Mouse (Mus musculus): ENCODE measurements around the gene Taar7b. TPM values are rescaled to one million over a fixed set of nuclear protein-coding genes. Genes with fewer than 3 reads are reported as not detected.

Gene Taar7b
- not detected for total RNA-seq (2021)

GRCm38 (mm10) chr10:23999639-24000038 is at the start of gene Taar7b:
Gene Taar7b, plus strand, starts transcription at chr10:23999939.
- DNase-seq (ENCODE audit: low spot score in 2 of 2) = no peak
- intact Hi-C loops (cut with DNase I) = no loop called here

DNA sequence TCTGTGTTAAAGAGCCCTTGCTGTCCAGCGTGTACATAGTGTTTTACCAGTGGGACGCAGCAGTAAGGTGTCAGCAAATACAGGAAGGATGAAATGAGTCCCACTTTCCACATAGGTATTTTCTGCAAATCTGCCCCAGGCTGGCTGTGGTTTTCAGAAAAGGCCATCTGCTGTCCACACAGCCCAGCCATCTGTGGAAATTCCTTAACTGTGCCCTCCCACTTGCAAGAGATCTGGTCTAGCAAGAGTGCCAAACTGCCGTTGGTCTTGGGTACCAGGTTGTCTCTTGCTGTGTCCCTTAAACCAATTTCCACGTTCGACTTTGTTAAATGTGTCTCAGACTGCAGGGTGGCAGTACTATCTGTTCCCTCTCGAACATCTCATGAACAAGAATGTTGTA is 48.0 kb upstream of the Taar7b start:
- intact Hi-C loops (cut with DNase I) = no loop called here
- no peak for DNase-seq (ENCODE audit: low spot score in 2 of 2)

DNA sequence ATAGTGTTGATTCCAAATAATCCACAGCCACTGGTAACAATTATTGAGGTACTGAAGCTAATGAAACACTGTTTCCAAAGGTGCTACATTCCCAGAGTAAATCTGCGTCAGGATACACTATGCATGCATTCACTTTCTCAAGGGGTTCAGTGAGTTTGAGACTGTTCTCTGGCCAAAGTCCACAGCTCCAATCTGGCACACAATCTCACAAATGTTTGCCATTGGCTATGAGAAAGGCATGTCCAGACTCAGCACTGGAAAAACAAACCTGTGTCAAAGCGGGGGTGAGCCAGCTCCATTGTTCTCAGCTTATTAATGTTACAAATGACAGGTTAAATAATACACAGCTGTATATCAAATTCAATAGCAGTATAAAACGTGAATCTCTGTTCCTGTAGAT is 40.7 kb upstream of the Taar7b start:
- intact Hi-C loops (cut with DNase I) = no loop called here
- DNase-seq (ENCODE audit: low spot score in 2 of 2) = no peak

- DNase-seq (ENCODE audit: low spot score in 2 of 2) = no peak
- intact Hi-C loops (cut with DNase I) = no loop called here
Observed at GRCm38 (mm10) chr10:23960444-23960915, 39.3 kb upstream of the Taar7b start, which contains the start of gene Taar4. Gene Taar4, plus strand, starts transcription at chr10:23960494.

DNA sequence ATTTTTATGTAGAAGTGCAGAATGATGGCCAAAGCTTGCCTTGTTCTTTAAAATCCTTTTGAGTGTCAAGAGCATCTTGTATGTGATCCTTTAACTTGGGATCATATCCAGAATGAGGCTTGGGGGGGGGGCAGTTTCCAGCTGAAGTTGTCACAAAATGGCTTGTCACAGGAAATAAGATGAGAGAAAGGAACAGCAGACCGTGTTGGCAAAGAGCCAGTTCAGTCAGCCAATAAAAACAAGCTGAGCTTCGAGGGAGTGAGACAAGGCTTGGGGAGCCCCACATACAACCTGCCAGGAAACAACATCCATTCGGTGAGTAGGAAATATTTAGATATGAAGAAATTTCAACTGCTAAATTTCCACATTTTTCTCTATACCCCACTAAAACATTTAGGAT is 36.3 kb upstream of the Taar7b start:
- intact Hi-C loops (cut with DNase I) = no loop called here

DNA sequence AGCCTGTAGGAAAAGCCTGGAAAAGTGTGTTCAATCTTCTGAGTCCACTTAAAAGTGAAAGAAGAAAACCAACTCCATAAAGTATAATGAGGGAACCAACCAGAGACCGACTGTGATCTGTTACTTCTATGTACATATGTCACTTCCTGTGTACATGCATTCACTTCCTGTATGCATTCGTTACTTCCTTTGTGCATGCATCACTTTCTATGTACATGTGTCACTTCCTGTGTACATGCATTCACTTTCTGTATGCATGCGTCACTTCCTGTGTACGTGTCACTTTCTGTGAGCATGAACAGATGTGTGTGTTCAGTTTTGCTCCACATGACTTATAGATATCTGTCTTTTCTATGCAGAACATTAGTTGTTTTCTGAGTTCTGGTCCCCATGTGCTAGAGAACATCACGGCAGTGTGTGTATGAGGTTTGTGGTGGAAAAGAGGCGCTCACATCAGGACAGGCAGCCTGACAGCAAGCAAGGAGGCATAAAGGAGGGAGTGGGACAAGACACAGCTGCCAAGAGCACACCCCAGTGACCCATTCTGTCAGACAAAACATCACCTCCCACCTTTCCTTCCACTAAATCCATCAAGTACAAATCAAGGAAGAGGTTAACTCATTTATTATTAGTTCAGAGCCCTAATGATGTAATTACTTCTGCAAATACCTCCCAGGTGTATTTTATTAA is 34.7 kb upstream of the Taar7b start:
- intact Hi-C loops (cut with DNase I) = no loop called here
- no peak for DNase-seq (ENCODE audit: low spot score in 2 of 2)

More for the DNA sequence above, 36.3 kb upstream of the Taar7b start:
- DNase-seq (ENCODE audit: low spot score in 2 of 2) = no peak

GRCm38 (mm10) chr10:23970656-23971165 is 29.0 kb upstream of the Taar7b start, which contains the start of gene Taar5:
Gene Taar5, plus strand, starts transcription at chr10:23970706.
- DNase-seq (ENCODE audit: low spot score in 2 of 2) = no peak
- intact Hi-C loops (cut with DNase I) = no loop called here

- DNase-seq (ENCODE audit: low spot score in 2 of 2) = no peak
- intact Hi-C loops (cut with DNase I) = no loop called here
Observed at GRCm38 (mm10) chr10:23971256-23971655, 28.5 kb upstream of the Taar7b start.

DNA sequence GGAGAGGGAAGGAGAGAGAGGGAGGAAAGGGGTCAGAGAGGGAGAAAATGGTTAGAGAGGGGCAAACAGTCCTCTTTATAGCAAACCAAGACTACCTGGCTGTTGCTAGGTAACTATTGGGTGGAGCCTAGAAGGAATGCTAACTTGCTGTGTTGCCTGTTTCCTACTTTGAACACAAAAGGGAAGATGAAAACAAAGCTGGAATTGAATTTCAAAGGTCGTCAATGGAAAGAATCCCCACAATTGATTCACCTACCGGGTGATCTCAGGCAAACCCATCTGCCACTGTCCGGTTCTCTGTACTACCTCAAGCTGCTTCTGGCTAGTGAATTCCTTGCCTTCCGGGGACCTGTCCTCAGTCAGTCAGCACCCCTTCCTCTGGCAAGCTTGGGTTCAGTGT is 21.8 kb upstream of the Taar7b start:
- intact Hi-C loops (cut with DNase I) = loop anchor here (2.0 to 5.0 kb wide), 2 partner anchors 103 to 154 kb away; no protein-coding TSS in a partner anchor
- DNase-seq (ENCODE audit: low spot score in 2 of 2) = no peak

GRCm38 (mm10) chr10:23978901-23979705 is 20.6 kb upstream of the Taar7b start:
- DNase-seq (ENCODE audit: low spot score in 2 of 2) = peak; percentile 53 to 62
- intact Hi-C loops (cut with DNase I) = loop anchor here (2.0 to 5.0 kb wide), 2 partner anchors 102 to 153 kb away; no protein-coding TSS in a partner anchor

DNA sequence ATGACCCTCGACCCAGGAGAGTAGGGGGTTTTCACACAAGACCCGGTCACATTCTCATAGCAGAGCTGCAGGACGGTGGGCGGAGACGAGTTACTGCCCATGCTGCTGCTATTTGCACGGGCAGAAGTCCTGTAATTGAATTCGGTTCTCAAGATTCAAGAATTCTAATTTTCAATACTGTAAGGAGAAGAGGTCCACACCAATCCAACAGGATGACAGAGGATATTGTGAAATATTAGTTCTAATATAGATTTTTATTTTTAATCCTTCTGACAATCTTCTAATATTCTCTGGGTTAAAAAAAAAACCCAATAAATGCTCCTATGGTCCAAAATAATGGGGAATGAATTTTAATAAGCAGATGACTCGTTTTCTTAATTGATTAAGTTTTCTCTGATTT is 14.2 kb upstream of the Taar7b start, which contains the start of gene Taar6:
Taar6 (minus strand) TSS at position 101 of the 400 bp plus-strand sequence.
- no peak for DNase-seq (ENCODE audit: low spot score in 2 of 2)
- intact Hi-C loops (cut with DNase I) = no loop called here

DNA sequence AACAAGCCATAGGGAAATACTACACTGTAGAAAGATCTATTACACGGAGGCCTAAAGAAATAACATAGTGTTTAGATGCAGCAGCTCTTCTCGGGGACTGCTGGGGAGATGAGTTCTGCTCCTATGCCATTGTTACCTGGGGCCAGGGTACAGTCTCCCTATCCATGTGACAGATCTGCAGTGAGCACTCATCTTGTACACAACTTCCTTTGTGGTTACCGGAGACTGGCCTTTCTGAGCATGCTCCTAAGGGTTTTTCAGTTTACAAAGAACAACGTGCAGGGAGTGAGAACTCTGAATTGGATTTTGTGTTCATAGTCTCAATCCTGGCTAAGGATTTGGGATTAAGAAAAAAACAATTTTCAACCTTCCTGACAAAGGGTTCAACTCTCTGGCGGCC is 13.3 kb upstream of the Taar7b start:
- DNase-seq (ENCODE audit: low spot score in 2 of 2) = no peak
- intact Hi-C loops (cut with DNase I) = no loop called here

- intact Hi-C loops (cut with DNase I) = no loop called here
Observed at GRCm38 (mm10) chr10:23993381-23993780, 6.4 kb upstream of the Taar7b start, which contains the start of gene Taar7a. Gene Taar7a, minus strand, starts transcription at chr10:23993481.

DNA sequence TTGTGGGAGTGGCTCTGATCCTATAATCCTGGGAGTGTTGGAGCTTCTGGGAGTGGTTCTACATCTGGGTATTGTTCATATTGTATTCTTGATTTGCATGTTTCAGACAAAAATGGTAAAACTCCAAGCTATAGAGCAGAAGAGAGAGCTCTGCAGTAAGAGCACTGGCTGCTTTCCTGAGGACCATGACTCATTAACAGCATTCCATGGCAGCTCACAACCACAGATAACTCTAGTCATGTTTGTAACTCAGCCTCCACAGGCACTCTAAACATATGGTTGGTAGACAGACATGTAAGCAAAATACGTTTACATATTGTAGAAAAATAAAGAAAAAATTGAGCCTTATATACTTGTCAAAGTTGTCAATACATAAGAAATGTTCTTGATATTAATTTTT is 6.7 kb downstream of the Taar7b start:
- intact Hi-C loops (cut with DNase I) = no loop called here
- no peak for DNase-seq (ENCODE audit: low spot score in 2 of 2)

More at GRCm38 (mm10) chr10:23993381-23993780, 6.4 kb upstream of the Taar7b start, which contains the start of gene Taar7a:
- no peak for DNase-seq (ENCODE audit: low spot score in 2 of 2)

- intact Hi-C loops (cut with DNase I) = no loop called here
- DNase-seq (ENCODE audit: low spot score in 2 of 2) = no peak
Observed at GRCm38 (mm10) chr10:24007034-24007433, 7.3 kb downstream of the Taar7b start.

DNA sequence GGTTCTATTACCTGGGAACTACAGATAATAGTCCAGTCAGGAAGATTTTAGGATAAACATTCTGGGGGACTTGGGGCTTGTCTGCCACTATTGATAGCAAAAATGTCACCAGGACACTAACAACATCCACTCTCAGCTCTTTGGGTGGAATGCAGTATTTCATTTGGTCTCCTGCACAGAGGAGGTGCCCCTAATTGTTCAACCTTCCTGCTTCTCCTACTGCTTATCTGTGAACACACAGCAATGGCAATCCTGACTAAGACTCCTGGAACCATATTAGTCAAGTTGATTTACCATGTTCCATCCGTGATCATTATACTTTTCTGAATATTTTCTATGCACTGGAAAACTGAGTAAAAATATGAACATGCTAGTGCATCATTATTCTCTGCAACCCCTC is 8.4 kb downstream of the Taar7b start:
- DNase-seq (ENCODE audit: low spot score in 2 of 2) = no peak
- intact Hi-C loops (cut with DNase I) = no loop called here

- no peak for DNase-seq (ENCODE audit: low spot score in 2 of 2)
- intact Hi-C loops (cut with DNase I) = no loop called here
Observed at GRCm38 (mm10) chr10:24026922-24027321, 27.2 kb downstream of the Taar7b start, which contains the start of gene Taar7d. Gene Taar7d, plus strand, starts transcription at chr10:24027222.

GRCm38 (mm10) chr10:24031347-24031746 is 31.6 kb downstream of the Taar7b start:
- DNase-seq (ENCODE audit: low spot score in 2 of 2) = no peak
- intact Hi-C loops (cut with DNase I) = no loop called here

GRCm38 (mm10) chr10:24037314-24037713 is 37.6 kb downstream of the Taar7b start, which contains the start of gene Taar7e:
Gene Taar7e, plus strand, starts transcription at chr10:24037614.
- intact Hi-C loops (cut with DNase I) = no loop called here
- DNase-seq (ENCODE audit: low spot score in 2 of 2) = no peak
